Mouse (Mus musculus) embryonic fibroblast, embryonic 13.5 days (primary cell): ENCODE measurements around the gene Aes. TPM values are rescaled to one million over a fixed set of nuclear protein-coding genes. Genes with fewer than 3 reads are reported as not detected.
A peak's percentile ranks its signal among the peaks of the same experiment; 100 is the strongest.

Source experiments
- H3K27ac ChIP-seq: 2 replicates; pipeline ENCODE4 v1.5.1; 2012; ENCODE audit warnings: low read length, control low read depth, inconsistent platforms; ENCODE audit not compliant: insufficient read depth
- H3K4me1 ChIP-seq: 2 replicates; pipeline ENCODE4 v1.6.1; 2011; ENCODE audit warnings: low read length; ENCODE audit not compliant: control insufficient read depth, insufficient read depth
- H3K4me3 ChIP-seq: 2 replicates; pipeline ENCODE4 v1.5.1; 2011; ENCODE audit warnings: mild to moderate bottlenecking, control low read depth, low read length; ENCODE audit not compliant: insufficient read depth
- CTCF ChIP-seq: IDR thresholded peaks from 2 replicates; pipeline ENCODE4 v1.5.1; 2011; ENCODE audit warnings: mild to moderate bottlenecking, control low read depth, low read length, moderate library complexity, borderline replicate concordance; ENCODE audit not compliant: insufficient read depth
- POLR2A ChIP-seq: IDR thresholded peaks from 2 replicates; pipeline ENCODE4 v1.6.1; 2011; ENCODE audit warnings: low read depth, mild to moderate bottlenecking, control low read depth, low read length, moderate library complexity
- polyA plus RNA-seq: library from polyadenylated mRNA; stranded (reverse); fragments of >200 nt; gene quantifications from 2 replicates; pipeline ENCODE4 v1.2.4, GENCODE M21; 2011; ENCODE audit warnings: low read depth; ENCODE audit not compliant: missing spikeins, insufficient read length

Gene Aes
- polyA plus RNA-seq, 1 experiment = 424 TPM

DNA sequence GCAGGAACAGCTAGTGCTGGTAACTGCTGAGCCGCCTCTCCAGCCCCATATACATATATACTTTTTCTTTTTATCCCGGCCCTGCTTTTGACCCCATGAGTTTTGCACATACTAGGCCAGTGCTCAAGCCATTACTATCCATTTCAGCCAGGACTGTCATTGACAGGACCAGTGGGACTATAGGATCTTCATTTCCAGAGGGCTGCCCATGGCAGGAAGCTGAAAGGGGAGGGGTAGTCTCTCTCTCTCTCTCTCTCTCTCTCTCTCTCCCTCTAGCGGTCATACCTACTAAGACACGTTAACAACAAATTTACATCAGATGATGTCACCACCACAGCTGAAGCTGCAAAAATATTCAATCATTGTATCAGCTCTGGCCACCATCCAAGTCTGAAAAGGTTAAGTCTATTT, 43.5 kb downstream of the Aes start:
- Histone ChIP-seq H3K4me3 (no peak overlapping the region), H3K4me1 (peaks cover 3% of the 10 kb centered on the region; the same call in 1 of the 2 replicates), H3K27ac (no peak overlapping the region)
- TF ChIP-seq CTCF (no peak), POLR2A (no peak)

DNA sequence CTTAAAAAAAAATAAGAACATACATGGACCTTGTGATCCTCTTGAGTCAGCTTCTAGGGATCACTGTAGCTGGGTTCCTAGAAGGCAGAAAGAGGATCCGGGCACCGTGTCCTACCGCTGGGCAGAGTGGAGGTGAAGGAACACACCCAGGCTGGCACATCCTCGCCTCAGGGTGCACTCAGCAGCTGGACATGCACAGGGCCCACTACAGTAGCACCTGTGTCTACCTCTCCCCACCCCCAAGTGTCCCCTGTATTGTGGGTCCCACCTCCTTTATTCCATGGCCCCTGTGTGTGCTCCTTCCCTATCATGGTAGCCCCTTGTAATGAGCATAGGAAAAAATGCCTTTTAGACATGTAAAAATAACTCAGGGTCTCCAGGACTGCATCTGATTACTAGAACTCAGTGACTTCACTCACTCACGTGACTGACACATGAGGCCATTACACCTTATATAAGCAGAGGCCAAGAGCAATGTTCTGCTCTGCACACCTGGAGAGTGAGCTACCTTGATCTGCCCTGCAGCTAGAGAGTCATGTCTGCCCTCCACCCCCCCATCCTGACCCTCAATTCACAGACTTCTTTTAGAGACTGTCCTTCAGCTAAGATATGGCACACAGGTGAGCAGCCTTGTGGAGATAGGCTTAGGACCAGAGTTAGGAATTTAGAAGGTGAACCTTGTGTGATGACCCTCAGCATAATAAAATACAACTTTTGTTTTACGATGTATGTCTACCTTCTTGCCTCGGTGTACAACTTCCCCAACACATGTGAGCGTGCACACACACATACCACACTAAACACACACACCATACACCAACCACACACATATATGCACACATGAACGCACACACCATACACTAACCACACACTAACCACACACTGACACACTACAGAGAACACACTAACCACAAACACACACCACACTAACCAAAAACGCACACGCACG, 45.0 kb downstream of the Aes start:
- no peak overlapping the region for H3K4me3 ChIP-seq
- peaks cover 3% of the 10 kb centered on the region; the same call in 1 of the 2 replicates for H3K4me1 ChIP-seq
- no peak overlapping the region for H3K27ac ChIP-seq
- TF ChIP-seq POLR2A = 0 out of 2 replicates have a peak, but pooled peaks have one; percentile 3
- no peak for TF ChIP-seq CTCF

DNA sequence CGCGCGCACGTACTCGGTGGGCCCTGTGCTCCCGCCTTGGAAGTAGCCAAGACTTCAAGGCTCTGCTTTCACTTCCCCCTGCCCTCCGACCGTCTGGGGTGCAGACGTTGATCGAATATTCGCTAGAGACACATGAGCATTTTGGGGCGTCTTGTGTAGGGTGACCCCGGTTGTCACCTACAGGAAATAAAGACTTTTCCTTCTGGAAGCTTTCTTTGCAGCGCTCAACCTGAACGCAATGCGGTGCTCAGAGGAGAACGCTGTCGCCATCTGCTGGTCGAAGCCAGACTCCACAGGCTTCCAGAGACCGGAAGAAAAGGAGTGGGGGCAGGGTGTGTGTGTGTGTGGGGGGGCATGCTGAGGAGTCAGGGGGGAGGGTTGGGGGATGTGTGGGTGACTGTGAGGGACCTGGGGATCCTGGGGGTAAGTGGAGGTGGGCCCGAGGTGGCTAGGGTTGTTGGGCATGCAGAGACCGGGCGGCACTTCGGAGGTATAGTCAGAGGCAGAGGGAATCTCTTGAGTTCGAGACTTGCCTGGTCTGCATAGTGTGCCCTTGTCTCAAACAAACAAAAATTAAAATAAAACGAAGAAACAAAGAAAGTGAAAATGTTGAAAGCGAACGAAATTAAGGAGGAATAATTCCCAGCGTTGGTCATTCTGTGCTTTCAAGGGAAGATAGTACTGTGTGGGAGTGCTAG, 45.8 kb downstream of the Aes start:
- TF ChIP-seq POLR2A = no peak; the same call in 1 of the 2 replicates
- peak; percentile 93 for TF ChIP-seq CTCF

DNA sequence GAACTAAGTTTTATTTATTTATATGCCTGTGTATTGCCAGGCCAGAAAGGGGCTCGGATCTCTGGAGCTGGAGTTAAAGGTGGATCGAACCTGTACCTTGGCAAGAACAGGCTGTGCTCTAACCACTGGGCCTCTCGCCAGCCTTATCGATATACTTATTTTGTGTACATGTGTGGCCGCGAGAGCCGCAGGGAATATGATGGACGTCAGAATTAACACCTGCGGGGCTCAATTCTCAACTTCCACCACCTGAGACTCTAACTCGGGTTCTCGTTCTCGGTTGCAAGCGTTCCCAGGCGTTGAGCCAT, 46.3 kb downstream of the Aes start:
- TF ChIP-seq CTCF = no peak
- no peak for TF ChIP-seq POLR2A
- Histone ChIP-seq H3K27ac (peak overlapping the region; percentile 68), H3K4me1 (peaks cover 3% of the 10 kb centered on the region; the same call in 1 of the 2 replicates), H3K4me3 (peak overlapping the region; percentile 39)

More for the DNA sequence above, 45.8 kb downstream of the Aes start:
- Histone ChIP-seq H3K27ac (peak overlapping the region; percentile 68), H3K4me1 (peaks cover 3% of the 10 kb centered on the region; the same call in 1 of the 2 replicates), H3K4me3 (peak overlapping the region; percentile 39)

GRCm38 (mm10) chr10:81605974-81606751, 46.9 kb downstream of the Aes start, which contains the start of gene BC025920:
Gene BC025920 (plus strand): TSS chr10:81606270.
- Histone ChIP-seq H3K27ac (peak within 1 kb of the TSS; percentile 68), H3K4me1 (peaks cover 3% of the 10 kb centered on the region; the same call in 1 of the 2 replicates), H3K4me3 (peak within 1 kb of the TSS; percentile 69)
- TF ChIP-seq POLR2A (peak; percentile 75), CTCF (no peak)

- Histone ChIP-seq H3K4me3 (no peak overlapping the region), H3K27ac (no peak overlapping the region), H3K4me1 (peaks cover 3% of the 10 kb centered on the region; the same call in 1 of the 2 replicates)
- TF ChIP-seq CTCF (no peak), POLR2A (no peak)
Measured at GRCm38 (mm10) chr10:81608308-81608707, 49.0 kb downstream of the Aes start.

DNA sequence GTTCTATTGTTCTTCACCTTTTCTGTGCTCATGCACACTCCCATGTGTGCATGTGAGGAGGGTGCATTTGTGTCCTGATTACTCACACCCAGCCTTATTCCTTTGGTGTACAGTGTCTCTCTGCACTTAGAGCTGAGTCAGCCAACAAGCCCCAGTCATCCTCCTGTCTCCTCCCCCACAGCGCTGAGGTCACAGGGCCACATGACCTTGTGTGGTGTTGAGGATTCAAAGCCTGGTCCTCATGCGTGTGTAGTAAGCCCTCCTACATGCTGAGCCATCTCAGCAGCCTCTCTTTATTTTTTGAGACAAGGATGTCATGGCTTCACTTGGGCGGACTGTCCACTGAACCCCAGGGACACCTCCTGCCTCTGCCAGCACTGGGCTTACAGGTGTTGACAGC, 53.5 kb downstream of the Aes start:
- TF ChIP-seq POLR2A (no peak), CTCF (no peak)
- no peak overlapping the region for H3K27ac ChIP-seq

GRCm38 (mm10) chr10:81615486-81615885, 56.2 kb downstream of the Aes start:
- Histone ChIP-seq H3K4me1 (no peaks in the 10 kb centered on the region), H3K4me3 (no peak overlapping the region), H3K27ac (no peak overlapping the region)
- TF ChIP-seq CTCF = no peak
- no peak for TF ChIP-seq POLR2A

More for the DNA sequence above, 53.5 kb downstream of the Aes start:
- no peak overlapping the region for H3K4me3 ChIP-seq
- no peaks in the 10 kb centered on the region for H3K4me1 ChIP-seq

Other genes starting within 250 kb of the Aes start
- gene Cactin, start 238.4 kb upstream of the Aes start, polyA plus RNA-seq = 20.0 and 20.1 TPM in 2 replicates
- 5.7 and 7.4 TPM in 2 replicates for gene Tbxa2r, start 230.8 kb upstream of the Aes start, polyA plus RNA-seq
- 0.37 and 0.39 TPM in 2 replicates for gene Gipc3, start 216.2 kb upstream of the Aes start, polyA plus RNA-seq
- 75.2 and 81.8 TPM in 2 replicates for gene Hmg20b, start 209.0 kb upstream of the Aes start, polyA plus RNA-seq
- 5.7 and 6.2 TPM in 2 replicates for gene Mfsd12, start 202.0 kb upstream of the Aes start, polyA plus RNA-seq
- gene 4930404N11Rik, start 193.7 kb upstream of the Aes start, polyA plus RNA-seq = 0.61 TPM in 1 of 2 replicates, not detected in the other
- gene Fzr1, start 181.0 kb upstream of the Aes start, polyA plus RNA-seq = 26.4 and 26.7 TPM in 2 replicates
- gene Dohh, start 175.1 kb upstream of the Aes start, polyA plus RNA-seq = 37.7 and 50.1 TPM in 2 replicates
- 1.4 TPM in 1 of 2 replicates, not detected in the other for gene Gm48551, start 175.0 kb upstream of the Aes start, polyA plus RNA-seq
- gene Gm48552, start 170.5 kb upstream of the Aes start, polyA plus RNA-seq = 1.1 TPM in 1 of 2 replicates, not detected in the other
- 0.58 and 2.2 TPM in 2 replicates for gene Smim24, start 166.4 kb upstream of the Aes start, polyA plus RNA-seq
- 64.3 and 84.8 TPM in 2 replicates for gene Nfic, start 103.9 kb upstream of the Aes start, polyA plus RNA-seq
- 4.4 and 4.5 TPM in 2 replicates for gene Celf5, start 76.8 kb upstream of the Aes start, polyA plus RNA-seq
- 61.5 and 62.8 TPM in 2 replicates for gene Ncln, start 63.1 kb upstream of the Aes start, polyA plus RNA-seq
- not detected in 2 replicates for gene S1pr4, start 59.4 kb upstream of the Aes start, polyA plus RNA-seq
- gene Gna15, start 35.3 kb upstream of the Aes start, polyA plus RNA-seq = 0.83 TPM in 1 of 2 replicates, not detected in the other
- gene Gna11, start 14.3 kb upstream of the Aes start, polyA plus RNA-seq = 64.4 and 66.3 TPM in 2 replicates
- 22.4 and 25.7 TPM in 2 replicates for gene Tle2, start 15.1 kb downstream of the Aes start, polyA plus RNA-seq
- 16.5 and 26.4 TPM in 2 replicates for gene Tle6, start 41.6 kb downstream of the Aes start, polyA plus RNA-seq
- gene BC025920, start 46.8 kb downstream of the Aes start, polyA plus RNA-seq = 0.75 and 0.86 TPM in 2 replicates
- 14.0 and 17.5 TPM in 2 replicates for gene Sirt6, start 68.3 kb downstream of the Aes start, polyA plus RNA-seq
- 9.0 and 11.6 TPM in 2 replicates for gene Ankrd24, start 69.1 kb downstream of the Aes start, polyA plus RNA-seq
- gene Gm10778, start 89.6 kb downstream of the Aes start, polyA plus RNA-seq = 2.7 and 2.9 TPM in 2 replicates
- 11.8 and 14.4 TPM in 2 replicates for gene Zfp433, start 145.3 kb downstream of the Aes start, polyA plus RNA-seq
- 8.5 and 11.0 TPM in 2 replicates for gene Gm3055, start 211.7 kb downstream of the Aes start, polyA plus RNA-seq